Mouse (Mus musculus) heart, embryonic 16.5 days (tissue): ENCODE data around the gene Gm648. TPM values are rescaled to one million over a fixed set of nuclear protein-coding genes. Genes with fewer than 3 reads are reported as not detected.
"Not testable (repeated sequence)": the region's sequence is repeated elsewhere in the genome, so short reads cannot be mapped to it uniquely, and the experiment has no call there.

Experiments
- ATAC-seq: fragments of 200-750 bp; cut with Nextera tagmentation; replicated peaks from 2 replicates; pipeline ENCODE4 v1.8.0; 2017; ENCODE audit warnings: moderate number of reproducible peaks; ENCODE audit not compliant: insufficient read depth, low FRiP score; ENCODE audit errors: extremely low read depth
- H3K27ac ChIP-seq: fragments of 300-500 bp; sonication (generic); 2 replicates; pipeline ENCODE4 v1.5.1; 2014; ENCODE audit warnings: mild to moderate bottlenecking, low read length, control low read depth, moderate library complexity
- H3K27me3 ChIP-seq: fragments of 300-500 bp; sonication (generic); 2 replicates; pipeline ENCODE4 v1.6.1; 2014; ENCODE audit warnings: low read length, mixed read lengths; ENCODE audit not compliant: control insufficient read depth, insufficient read depth
- H3K36me3 ChIP-seq: fragments of 300-500 bp; sonication (generic); 2 replicates; pipeline ENCODE4 v1.6.1; 2014; ENCODE audit not compliant: control insufficient read depth, insufficient read depth
- H3K4me1 ChIP-seq: fragments of 300-500 bp; sonication (generic); 2 replicates; pipeline ENCODE4 v1.6.1; 2014; ENCODE audit warnings: low read length, mixed read lengths; ENCODE audit not compliant: control insufficient read depth, insufficient read depth
- H3K4me2 ChIP-seq: fragments of 300-500 bp; sonication (generic); 2 replicates; pipeline ENCODE4 v1.6.1; 2014; ENCODE audit warnings: low read depth, mild to moderate bottlenecking, control low read depth, low read length
- H3K4me3 ChIP-seq: fragments of 300-500 bp; sonication (generic); 2 replicates; pipeline ENCODE4 v1.5.1; 2014; ENCODE audit warnings: mild to moderate bottlenecking, control low read depth, low read length
- H3K9ac ChIP-seq: fragments of 300-500 bp; sonication (generic); 2 replicates; pipeline ENCODE4 v1.6.1; 2014; ENCODE audit warnings: low read length, control low read depth
- H3K9me3 ChIP-seq: fragments of 300-500 bp; sonication (generic); replicated peaks from 2 replicates; pipeline ENCODE4 v1.6.1; 2016; ENCODE audit warnings: low read length; ENCODE audit not compliant: control insufficient read depth
- WGBS: fragments of 180-500 bp; shearing (Covaris S2); extraction: QIAGEN DNeasy Blood & Tissue Kit; methylation state at CpG from one replicate; pipeline ENCODE4 v1.1.7; 2014; 5-methylcytosine and 5-hydroxymethylcytosine counted together
- polyA plus RNA-seq: library from polyadenylated mRNA; unstranded; fragments of >200 nt; fragmentation: Nextera tagmentation; extraction: Ambion mirVana; gene quantifications from 2 replicates; pipeline ENCODE4 v1.2.1, GENCODE M21; 2015

The Gm648 gene
- polyA plus RNA-seq = not detected in 2 replicates

- Histone ChIP-seq H3K36me3 (no peaks in the 10 kb centered on the region), H3K4me3 (no peak within 1 kb of the TSS), H3K9me3 (no peaks in the 10 kb centered on the region), H3K4me1 (no peaks in the 10 kb centered on the region), H3K4me2 (no peak within 1 kb of the TSS), H3K27ac (no peak within 1 kb of the TSS), H3K9ac (no peak within 1 kb of the TSS), H3K27me3 (no peaks in the 10 kb centered on the region)
- 80% methylated on average over 7 of the region's 7 CpGs for WGBS
- no peak for ATAC-seq
Observed at GRCm38 (mm10) chrX:56549506-56549905, at the start of gene Gm648. Gene Gm648, minus strand, starts transcription at chrX:56549606.

GRCm38 (mm10) chrX:56597887-56598640, 48.7 kb upstream of the Gm648 start, which contains the start of gene Mmgt1:
Gene Mmgt1, minus strand, starts transcription at chrX:56598069.
- Histone ChIP-seq H3K9ac (peak within 1 kb of the TSS; percentile 86), H3K4me3 (peak within 1 kb of the TSS; percentile 88), H3K4me1 (no peaks in the 10 kb centered on the region; the same call in 1 of the 2 replicates), H3K9me3 (no peaks in the 10 kb centered on the region), H3K27me3 (no peaks in the 10 kb centered on the region), H3K27ac (peak within 1 kb of the TSS; percentile 82), H3K4me2 (peak within 1 kb of the TSS; percentile 70), H3K36me3 (no peaks in the 10 kb centered on the region)
- 15% methylated on average over 43 of the region's 44 CpGs for WGBS
- ATAC-seq = peak; percentile 98

GRCm38 (mm10) chrX:56597219-56597886, 47.9 kb upstream of the Gm648 start:
- peak overlapping the region; percentile 88 for H3K4me3 ChIP-seq
- H3K9me3 ChIP-seq = no peaks in the 10 kb centered on the region
- H3K4me2 ChIP-seq = peak overlapping the region; percentile 70
- peak; percentile 38 for ATAC-seq
- H3K27me3 ChIP-seq = no peaks in the 10 kb centered on the region
- no peaks in the 10 kb centered on the region; the same call in 1 of the 2 replicates for H3K4me1 ChIP-seq
- H3K27ac ChIP-seq = peak overlapping the region; percentile 82
- peak overlapping the region; percentile 86 for H3K9ac ChIP-seq
- no peaks in the 10 kb centered on the region for H3K36me3 ChIP-seq
- 8% methylated on average over 25 of the region's 25 CpGs for WGBS

GRCm38 (mm10) chrX:56578200-56578599, 28.8 kb upstream of the Gm648 start:
- H3K36me3 ChIP-seq = no peaks in the 10 kb centered on the region

GRCm38 (mm10) chrX:56572465-56572864, 23.1 kb upstream of the Gm648 start:
- H3K9ac ChIP-seq = no peak overlapping the region
- 16% methylated on average over 6 of the region's 6 CpGs for WGBS
- no peak for ATAC-seq
- no peak overlapping the region for H3K4me3 ChIP-seq
- no peaks in the 10 kb centered on the region for H3K27me3 ChIP-seq
- no peaks in the 10 kb centered on the region for H3K9me3 ChIP-seq
- H3K4me1 ChIP-seq = no peaks in the 10 kb centered on the region
- H3K27ac ChIP-seq = no peak overlapping the region
- no peak overlapping the region for H3K4me2 ChIP-seq
- H3K36me3 ChIP-seq = no peaks in the 10 kb centered on the region

More at GRCm38 (mm10) chrX:56578200-56578599, 28.8 kb upstream of the Gm648 start:
- Histone ChIP-seq H3K9ac (no peak overlapping the region), H3K4me1 (no peaks in the 10 kb centered on the region), H3K27ac (no peak overlapping the region), H3K4me2 (no peak overlapping the region), H3K27me3 (no peaks in the 10 kb centered on the region), H3K4me3 (no peak overlapping the region), H3K9me3 (no peaks in the 10 kb centered on the region)
- WGBS = 69% methylated on average over 2 of the region's 2 CpGs
- no peak for ATAC-seq

GRCm38 (mm10) chrX:56553584-56553983, 4.2 kb upstream of the Gm648 start:
- Histone ChIP-seq H3K9me3 (no peaks in the 10 kb centered on the region), H3K4me1 (no peaks in the 10 kb centered on the region), H3K4me2 (no peak overlapping the region), H3K36me3 (no peaks in the 10 kb centered on the region), H3K4me3 (no peak overlapping the region), H3K27ac (no peak overlapping the region), H3K9ac (no peak overlapping the region), H3K27me3 (no peaks in the 10 kb centered on the region)
- 72% methylated on average over 3 of the region's 3 CpGs for WGBS
- no peak for ATAC-seq

- H3K4me3 ChIP-seq = no peak overlapping the region
- 37% methylated on average over 4 of the region's 4 CpGs for WGBS
Observed at GRCm38 (mm10) chrX:56537162-56537561, 12.2 kb downstream of the Gm648 start.

GRCm38 (mm10) chrX:56531266-56531665, 18.1 kb downstream of the Gm648 start:
- H3K36me3 ChIP-seq = no peaks in the 10 kb centered on the region
- WGBS = 9% methylated on average over 3 of the region's 3 CpGs
- no peak overlapping the region for H3K4me3 ChIP-seq
- H3K9me3 ChIP-seq = no peaks in the 10 kb centered on the region
- no peak overlapping the region for H3K27ac ChIP-seq
- H3K4me1 ChIP-seq = no peaks in the 10 kb centered on the region
- H3K9ac ChIP-seq = no peak overlapping the region
- no peak for ATAC-seq
- H3K4me2 ChIP-seq = no peak overlapping the region
- H3K27me3 ChIP-seq = no peaks in the 10 kb centered on the region

More at GRCm38 (mm10) chrX:56537162-56537561, 12.2 kb downstream of the Gm648 start:
- no peak for ATAC-seq
- H3K36me3 ChIP-seq = no peaks in the 10 kb centered on the region
- H3K27me3 ChIP-seq = no peaks in the 10 kb centered on the region
- no peak overlapping the region for H3K27ac ChIP-seq
- no peaks in the 10 kb centered on the region for H3K4me1 ChIP-seq
- H3K9ac ChIP-seq = no peak overlapping the region
- H3K4me2 ChIP-seq = no peak overlapping the region
- no peaks in the 10 kb centered on the region for H3K9me3 ChIP-seq

- not testable (repeated sequence) for H3K27me3 ChIP-seq, H3K4me3 ChIP-seq, ATAC-seq, H3K36me3 ChIP-seq, H3K9me3 ChIP-seq, H3K4me2 ChIP-seq, H3K4me1 ChIP-seq, H3K27ac ChIP-seq, H3K9ac ChIP-seq
- whole genome bisulfite sequencing = 77% methylated on average over 6 of the region's 6 CpGs
Observed at GRCm38 (mm10) chrX:56524442-56524841, 25.0 kb downstream of the Gm648 start, which contains the start of gene Gm10477. Gene Gm10477, plus strand, starts transcription at chrX:56524742.
